Mouse (Mus musculus): Measurements from ENCODE around the gene Chad.

Gene Chad

DNA sequence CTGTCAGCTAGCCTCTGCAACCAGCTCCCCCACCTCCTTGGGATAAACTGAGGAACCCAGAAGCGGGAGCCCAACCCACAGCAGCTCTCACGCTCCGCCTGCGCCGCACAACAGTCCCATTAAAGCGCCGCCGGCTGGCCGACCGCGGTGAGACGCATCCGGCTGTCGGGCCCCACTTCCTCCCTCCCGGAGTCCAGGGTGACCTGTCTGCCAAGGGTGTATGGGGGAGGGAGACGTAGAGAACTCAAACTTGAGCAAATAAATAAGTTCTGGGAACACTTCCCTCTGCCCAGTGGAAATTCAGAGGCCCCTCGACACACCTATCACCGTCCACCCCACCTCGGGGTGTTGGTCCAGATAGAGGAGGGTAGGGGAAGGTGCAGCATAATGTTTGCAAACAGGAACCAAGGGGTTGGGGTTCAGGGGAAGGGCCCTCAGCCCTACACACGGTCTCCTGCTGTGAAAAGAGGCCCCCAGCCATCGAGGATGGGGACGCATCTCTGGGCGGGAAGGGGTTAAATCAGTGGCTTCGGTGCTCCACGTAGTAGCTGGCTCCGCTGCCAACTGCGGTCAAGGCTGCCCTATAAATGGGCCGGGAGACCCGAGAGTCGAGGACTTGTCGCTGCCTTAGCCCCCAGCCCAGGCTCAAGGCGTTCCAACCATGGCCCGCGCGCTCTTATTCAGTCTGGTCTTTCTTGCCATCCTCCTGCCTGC is at the start of gene Chad:
Chad (plus strand) TSS at position 611 of the 714 bp plus-strand sequence.
- no peak for DNase-seq (ENCODE audit: low spot score)

DNA sequence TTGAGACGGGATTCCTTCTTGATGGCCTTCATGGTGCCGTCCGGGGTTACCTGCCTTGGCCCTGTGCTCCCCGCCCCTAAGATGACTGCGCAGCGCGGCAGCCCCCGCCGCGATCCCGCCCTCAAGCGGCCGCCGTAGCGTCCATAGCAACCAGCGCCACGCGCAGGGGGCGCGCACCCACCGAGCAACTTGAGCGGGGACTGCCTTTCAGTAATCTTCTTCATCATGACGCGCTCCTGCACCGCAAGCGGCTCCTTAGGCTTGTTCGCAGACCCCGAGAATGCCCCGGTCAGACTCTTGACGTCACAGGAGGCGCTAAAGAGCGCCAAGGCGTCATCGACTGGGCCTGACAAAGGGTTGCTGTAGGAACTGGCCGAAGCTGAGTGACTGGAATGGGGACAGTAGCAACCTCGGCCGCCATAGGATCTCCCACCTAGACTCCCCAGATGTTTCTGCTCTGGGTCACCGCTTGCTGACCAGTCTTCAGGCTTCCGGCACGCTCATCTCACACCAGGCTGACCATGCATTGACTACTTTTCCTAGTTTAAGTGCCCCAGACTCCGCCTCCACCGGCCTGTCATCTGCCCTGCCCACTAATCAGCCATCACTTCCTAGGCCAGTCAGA is 43.5 kb upstream of the Chad start, which contains the start of gene Mycbpap:
Mycbpap (minus strand) TSS at position 524 of the 625 bp plus-strand sequence.
- DNase-seq (ENCODE audit: low spot score): peak; percentile 27

DNA sequence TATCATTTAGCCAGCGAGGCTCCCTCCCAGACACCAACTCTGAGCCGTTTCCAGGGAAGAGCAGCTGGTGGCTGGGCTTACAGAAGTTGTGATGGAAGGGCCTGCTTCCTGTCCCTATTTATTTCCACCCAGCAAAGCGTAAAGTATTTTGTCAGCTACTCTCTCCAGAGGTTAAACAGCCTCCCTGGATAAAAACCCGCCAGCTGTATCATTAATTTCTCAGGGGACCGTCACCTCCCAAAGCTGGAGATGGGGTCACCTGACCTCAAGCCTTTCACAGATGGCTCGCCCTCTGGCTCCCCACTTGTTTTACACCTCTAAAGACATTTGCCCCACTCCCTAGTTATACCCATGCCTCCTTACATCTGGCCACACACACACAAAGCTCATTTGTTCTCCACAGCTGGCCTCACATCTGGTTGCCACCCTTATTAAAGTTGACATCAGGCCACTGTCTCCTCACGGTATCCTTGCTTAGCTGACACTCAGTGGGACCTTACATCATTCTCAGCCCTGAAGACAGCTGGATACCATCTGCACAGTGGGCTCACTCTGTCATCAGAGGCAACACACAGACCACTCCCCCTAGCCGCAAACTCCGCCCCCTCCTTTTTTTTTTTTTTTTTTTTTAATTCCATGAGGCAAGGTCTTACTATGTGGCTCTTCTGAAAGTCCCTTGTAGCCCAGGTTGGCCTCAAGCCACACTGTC is 38.5 kb upstream of the Chad start:
- DNase-seq (ENCODE audit: low spot score): no peak

- DNase-seq (ENCODE audit: low spot score): no peak
These were observed 36.0 kb upstream of the Chad start for GRCm38 (mm10) chr11:94528879-94529278.

DNA sequence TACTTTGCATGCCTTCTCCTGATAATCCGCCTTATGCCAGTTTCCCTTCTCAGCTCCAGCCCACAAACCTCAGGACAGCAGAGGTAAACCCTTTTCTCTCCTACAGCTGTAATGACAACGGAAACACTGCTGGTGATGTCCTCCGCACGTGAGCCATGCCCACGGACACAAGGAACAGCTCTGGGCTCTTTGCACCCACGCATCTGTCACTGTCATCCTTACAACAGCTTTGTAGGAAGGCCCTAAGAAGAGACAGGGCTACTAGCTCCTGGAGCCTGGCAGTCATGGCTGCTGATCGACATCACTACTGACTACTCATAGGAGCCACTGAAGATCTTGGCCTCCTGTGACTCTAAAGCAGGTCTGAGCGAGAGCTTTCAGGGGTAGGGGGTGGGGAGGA is 31.7 kb upstream of the Chad start:
- no peak for DNase-seq (ENCODE audit: low spot score)

- no peak for DNase-seq (ENCODE audit: low spot score)
These were observed 26.0 kb upstream of the Chad start for GRCm38 (mm10) chr11:94538733-94539292.

DNA sequence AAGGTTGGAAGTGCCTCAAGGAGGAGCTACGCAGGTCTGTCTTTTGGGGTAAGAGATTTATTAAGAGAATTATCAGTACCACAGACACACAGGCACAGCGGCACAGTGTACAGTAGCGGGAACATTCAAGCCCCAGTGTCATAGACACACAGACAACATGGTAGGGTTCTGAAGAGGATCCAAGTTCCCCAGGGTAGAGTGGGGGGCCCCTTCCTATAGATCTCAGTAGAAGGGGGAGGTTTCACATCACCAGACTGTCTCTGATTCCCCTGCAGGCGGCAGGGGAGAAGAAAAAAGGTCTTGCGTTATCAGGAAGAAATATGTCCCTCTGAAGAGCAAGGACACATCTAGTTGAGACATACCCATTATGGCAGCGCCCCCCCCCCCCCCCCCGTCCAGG is 25.1 kb upstream of the Chad start:
- no peak for DNase-seq (ENCODE audit: low spot score)

DNA sequence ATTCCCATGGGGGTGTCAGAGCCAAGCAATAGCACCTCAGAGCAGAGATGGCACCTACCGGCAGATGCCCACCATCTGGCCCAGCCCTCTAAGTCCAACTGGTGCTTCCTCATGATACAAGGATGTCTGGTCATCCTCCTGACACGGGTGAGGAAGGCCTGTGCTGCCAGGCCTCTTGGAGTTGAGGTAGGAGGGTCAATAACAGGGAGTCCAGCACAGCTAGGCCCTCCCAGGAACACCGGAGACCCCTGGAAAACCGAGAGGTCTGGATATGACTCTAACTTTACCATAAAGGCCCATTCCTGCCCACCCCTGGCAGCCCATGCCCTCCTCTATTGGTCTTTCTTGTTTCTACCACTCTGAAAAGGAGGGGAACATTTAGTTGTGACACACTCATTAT is 22.4 kb upstream of the Chad start:
- DNase-seq (ENCODE audit: low spot score): no peak

GRCm38 (mm10) chr11:94543344-94543743 is 21.5 kb upstream of the Chad start:
- no peak for DNase-seq (ENCODE audit: low spot score)

DNA sequence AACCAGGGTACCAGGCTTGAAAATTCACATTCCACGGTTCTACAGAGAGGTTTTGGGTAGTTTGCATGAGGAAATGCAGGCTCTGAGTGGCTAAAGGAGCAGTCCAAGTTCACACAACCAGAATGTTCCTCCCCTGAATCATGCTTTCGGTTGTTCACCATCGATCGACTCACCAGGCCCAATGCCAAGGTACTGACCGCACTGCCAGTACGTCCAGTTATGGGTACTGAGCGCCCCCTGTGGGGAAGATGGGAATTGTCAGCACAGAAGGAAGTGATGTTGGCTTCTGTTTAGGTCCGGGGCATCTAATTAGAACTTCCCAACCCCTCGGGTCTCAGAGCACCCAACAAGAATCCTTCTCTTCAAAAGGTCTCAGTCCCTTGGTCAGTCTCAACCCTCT is 20.9 kb upstream of the Chad start:
- DNase-seq (ENCODE audit: low spot score): peak; percentile 88

DNA sequence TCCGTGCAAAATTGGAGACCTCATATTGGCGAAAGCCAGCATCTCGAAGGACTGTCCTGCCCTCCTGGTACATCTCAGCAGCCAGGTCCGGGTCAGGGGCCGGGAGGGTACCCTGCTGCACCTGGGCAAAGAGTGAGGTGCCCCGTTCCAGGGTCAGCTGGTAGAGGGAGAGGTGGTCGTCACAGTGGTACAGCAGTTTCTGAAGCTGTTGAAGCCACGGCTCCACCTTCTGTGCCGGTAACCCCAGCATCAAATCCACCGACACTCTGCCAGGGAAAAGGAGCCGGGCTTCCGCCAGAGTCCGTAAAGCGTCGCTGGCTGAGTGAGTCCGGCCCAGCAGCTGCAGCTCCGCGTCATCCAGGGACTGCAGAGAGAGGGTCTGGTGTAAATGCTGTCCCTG is 20.4 kb upstream of the Chad start:
- DNase-seq (ENCODE audit: low spot score): no peak

DNA sequence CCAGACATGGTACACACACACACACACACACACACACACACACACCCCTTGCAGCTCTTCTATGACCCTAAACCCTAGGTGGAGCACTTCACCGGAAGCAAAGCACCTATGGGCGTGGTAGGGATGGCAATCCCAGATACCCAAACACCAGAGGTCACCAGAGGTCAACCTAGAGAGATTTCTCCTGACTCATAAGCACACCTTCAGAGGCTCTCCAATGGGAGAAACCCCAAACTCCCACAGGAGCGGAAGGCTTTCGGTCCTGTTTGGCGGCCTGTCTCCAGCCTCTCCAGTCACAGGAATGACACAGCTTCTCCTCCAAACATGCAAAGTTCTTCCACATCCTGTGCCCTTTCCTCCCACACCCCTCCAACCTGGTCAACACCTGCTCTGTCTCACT is 18.5 kb upstream of the Chad start:
- no peak for DNase-seq (ENCODE audit: low spot score)

- no peak for DNase-seq (ENCODE audit: low spot score)
These were observed 17.6 kb upstream of the Chad start for GRCm38 (mm10) chr11:94547271-94547670.

GRCm38 (mm10) chr11:94548041-94548784 is 16.6 kb upstream of the Chad start:
- peak; percentile 18 for DNase-seq (ENCODE audit: low spot score)

- peak; percentile 91 for DNase-seq (ENCODE audit: low spot score)
These were observed 15.8 kb upstream of the Chad start, which contains the start of gene Rsad1 for GRCm38 (mm10) chr11:94548888-94549690. Gene Rsad1 (minus strand): TSS chr11:94549255.

GRCm38 (mm10) chr11:94549691-94550441 is 15.0 kb upstream of the Chad start:
- DNase-seq (ENCODE audit: low spot score): no peak

DNA sequence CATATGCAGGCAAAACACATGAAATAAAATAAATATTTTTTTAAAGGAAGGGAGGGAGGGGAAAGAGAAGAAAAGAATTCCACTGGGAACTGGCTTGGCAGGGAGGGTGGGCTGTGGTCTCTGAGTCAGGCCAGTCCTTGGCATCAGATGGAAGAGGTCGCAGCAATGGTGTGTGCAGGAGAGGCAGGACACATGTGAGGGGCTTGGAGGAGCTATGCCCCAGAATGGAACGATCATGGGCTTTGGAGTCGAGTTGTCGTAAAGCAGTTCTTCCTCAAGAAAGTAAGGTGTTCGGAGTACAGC is 14.5 kb upstream of the Chad start:
- DNase-seq (ENCODE audit: low spot score): no peak

- no peak for DNase-seq (ENCODE audit: low spot score)
These were observed 6.6 kb upstream of the Chad start for GRCm38 (mm10) chr11:94558226-94558625.

- DNase-seq (ENCODE audit: low spot score): no peak
These were observed 1.5 kb upstream of the Chad start for GRCm38 (mm10) chr11:94563383-94563782.

DNA sequence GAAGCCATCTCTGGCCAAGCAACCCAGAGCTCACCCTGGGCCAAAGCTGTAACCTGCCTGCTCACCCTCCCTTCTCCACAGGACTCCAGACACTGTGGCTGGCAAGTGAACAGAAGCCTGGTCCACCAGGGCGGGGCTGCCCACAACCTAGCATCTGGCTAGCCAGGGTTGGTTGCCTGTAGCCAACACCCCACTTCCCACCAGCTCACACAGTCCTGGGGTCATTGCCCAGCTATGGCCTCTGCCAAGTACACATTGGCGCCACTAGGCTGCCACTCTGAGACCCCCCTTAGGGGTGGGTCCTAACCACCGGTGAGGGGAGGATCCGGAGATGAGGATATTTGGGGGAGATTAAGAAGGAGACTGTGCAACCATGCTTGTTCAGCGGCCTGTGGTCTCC is 1.0 kb upstream of the Chad start:
- no peak for DNase-seq (ENCODE audit: low spot score)

DNA sequence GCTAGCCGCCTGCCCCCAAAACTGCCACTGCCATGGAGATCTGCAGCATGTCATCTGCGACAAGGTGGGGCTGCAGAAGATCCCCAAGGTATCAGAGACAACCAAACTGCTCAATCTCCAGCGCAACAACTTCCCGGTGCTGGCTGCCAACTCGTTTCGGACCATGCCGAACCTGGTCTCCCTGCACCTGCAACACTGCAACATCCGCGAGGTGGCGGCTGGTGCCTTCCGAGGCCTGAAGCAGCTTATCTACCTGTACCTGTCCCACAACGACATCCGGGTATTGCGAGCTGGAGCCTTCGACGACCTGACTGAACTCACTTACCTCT is 268 bp downstream of the Chad start:
- DNase-seq (ENCODE audit: low spot score): no peak
